Mouse (Mus musculus): ENCODE results near the gene Tmsb15l. TPM values are rescaled to one million over a fixed set of nuclear protein-coding genes. Genes with fewer than 3 reads are reported as not detected.
"Not testable (repeated sequence)": the region's sequence is repeated elsewhere in the genome, so short reads cannot be mapped to it uniquely, and the experiment has no call there.

The Tmsb15l gene
- polyA plus RNA-seq, 1 experiment from 2014 or later, result 0.30 TPM

DNA sequence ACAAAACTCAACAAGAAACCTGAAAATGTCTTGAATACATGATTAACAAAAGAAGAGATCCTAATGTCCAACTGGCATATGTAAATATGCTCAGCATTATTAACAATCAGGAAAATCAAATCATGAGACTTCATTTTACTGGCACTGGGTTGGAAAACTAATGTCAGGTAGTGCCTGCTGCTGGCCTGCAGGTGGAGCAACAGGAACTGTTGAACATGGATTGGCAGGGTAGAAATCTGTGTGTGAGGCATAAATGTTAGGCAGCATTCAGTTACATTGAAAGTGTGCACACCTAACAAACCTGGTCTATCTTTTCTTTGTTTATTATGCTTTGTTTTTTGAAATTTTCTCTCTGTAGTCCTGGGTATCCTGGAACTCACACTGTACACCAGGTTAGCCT, 1.9 kb upstream of the Tmsb15l start:
- TF ChIP-seq CTCF (IDR thresholded peaks at IDR 0.05), result no peak
- in situ Hi-C loops (cut with MboI; ENCODE audit: low pct_unique_long_range_greater_than_20kb), result no loop called here
- DNase-seq (ENCODE audit: low read depth, low spot score) (no peak), ATAC-seq (no peak)
- ChIA-PET POLR2A (no interaction called here), CTCF (no interaction called here)
- no peaks in the 10 kb centered on the region for H3K27me3 ChIP-seq

DNA sequence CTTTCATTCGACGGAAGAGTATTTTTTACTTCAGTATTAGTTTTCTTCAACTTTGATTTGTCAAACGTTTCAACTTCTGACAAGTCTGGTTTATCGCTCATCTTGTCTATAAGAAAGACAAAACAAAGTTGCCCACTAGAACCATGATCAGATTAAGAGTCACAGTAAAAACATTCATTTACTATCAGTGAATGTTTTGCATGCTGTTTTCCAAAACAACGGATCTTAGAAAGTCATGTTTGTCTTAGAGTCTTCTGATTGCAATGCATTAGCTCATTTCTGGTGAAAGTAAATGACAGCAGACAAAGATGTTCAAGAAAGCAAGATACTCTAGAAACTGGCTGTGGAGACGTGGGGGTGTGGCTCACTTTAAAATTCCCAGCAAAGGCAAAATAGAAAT, 1.3 kb downstream of the Tmsb15l start, which contains the start of gene Tmsb15b2:
TSS of gene Tmsb15b2 (minus strand) at position 101 of the 400 bp plus-strand sequence.
- ATAC-seq; H3K27me3 ChIP-seq; POLR2A ChIA-PET; CTCF ChIA-PET; DNase-seq (ENCODE audit: low read depth, low spot score); in situ Hi-C loops (cut with MboI; ENCODE audit: low pct_unique_long_range_greater_than_20kb): not testable (repeated sequence)

DNA sequence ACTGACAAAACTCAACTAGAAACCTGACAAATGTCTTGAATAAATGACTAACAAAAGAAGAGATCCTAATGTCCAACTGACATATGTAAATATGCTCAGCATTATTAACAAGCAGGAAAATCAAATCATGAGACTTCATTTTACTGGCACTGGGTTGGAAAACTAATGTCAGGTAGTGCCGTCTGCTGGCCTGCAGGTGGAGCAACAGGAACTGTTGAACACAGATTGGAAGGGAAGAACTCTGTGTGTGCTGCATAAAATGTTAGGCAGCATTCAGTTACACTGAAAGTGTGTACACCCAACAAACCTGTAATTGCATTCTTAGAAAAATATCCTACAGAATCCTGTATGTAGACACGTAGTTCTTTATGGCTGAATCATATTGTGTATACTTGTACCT, 17.0 kb downstream of the Tmsb15l start:
- no peak for DNase-seq (ENCODE audit: low read depth, low spot score)
- ATAC-seq, result no peak
- H3K27me3 ChIP-seq, result no peaks in the 10 kb centered on the region
- POLR2A ChIA-PET, result no interaction called here
- in situ Hi-C loops (cut with MboI; ENCODE audit: low pct_unique_long_range_greater_than_20kb), result no loop called here
- CTCF ChIA-PET, result no interaction called here
- TF ChIP-seq CTCF (IDR thresholded peaks at IDR 0.05), result no peak

DNA sequence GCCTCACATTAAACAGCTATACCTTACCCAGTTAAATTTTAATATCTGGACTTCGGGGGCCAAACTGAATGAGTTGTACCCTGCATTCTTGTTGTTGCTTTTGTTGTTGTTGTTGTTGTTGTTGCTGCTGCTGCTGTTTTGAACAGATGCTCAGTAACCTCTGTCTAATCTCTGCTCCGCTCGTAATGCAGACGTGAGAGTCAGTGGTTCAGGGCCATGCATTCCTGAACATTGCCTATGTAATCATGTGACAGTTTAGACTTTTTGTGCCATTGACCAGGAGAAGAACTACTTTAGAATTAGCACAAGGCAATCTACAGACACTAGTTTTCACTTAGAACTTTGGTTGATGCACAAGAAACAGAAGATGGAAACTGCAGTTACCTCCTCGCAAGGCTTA, 18.4 kb downstream of the Tmsb15l start:
- DNase-seq (ENCODE audit: low read depth, low spot score); CTCF ChIA-PET; H3K27me3 ChIP-seq; ATAC-seq; in situ Hi-C loops (cut with MboI; ENCODE audit: low pct_unique_long_range_greater_than_20kb); POLR2A ChIA-PET: not testable (repeated sequence)

DNA sequence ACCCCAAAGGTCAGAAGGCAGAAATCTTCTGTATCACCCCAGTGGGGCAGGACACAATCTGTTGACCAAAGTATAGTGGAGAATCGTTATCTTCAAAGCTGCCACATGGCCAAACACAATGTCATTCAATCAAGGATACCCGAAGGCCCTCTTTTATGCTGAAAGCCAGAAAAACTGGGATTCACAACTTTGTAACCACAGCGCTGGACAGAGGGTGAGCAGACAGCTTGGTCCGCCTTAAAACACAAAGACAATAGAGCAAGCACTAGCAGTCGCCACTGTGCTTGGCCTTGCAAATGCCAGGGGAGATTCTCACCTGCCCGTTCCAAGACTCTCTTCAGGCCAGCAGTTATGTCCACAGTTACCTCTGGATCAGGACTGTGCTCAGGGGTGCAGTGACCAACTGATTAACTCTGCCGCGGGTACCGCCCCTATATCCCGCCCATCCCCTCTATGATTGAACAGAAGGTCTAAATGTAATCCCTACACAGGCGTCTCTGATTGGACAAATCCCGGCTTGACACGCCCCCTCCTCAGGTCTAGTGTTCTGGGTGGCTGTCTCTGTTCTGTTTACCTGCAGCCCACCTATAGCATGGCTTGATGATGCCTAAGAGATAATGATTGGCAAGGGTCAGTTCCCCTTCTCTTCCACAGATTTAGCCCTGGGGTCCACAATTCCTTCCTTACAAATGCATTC, 18.9 kb downstream of the Tmsb15l start:
- H3K27me3 ChIP-seq; CTCF ChIA-PET; POLR2A ChIA-PET; in situ Hi-C loops (cut with MboI; ENCODE audit: low pct_unique_long_range_greater_than_20kb); DNase-seq (ENCODE audit: low read depth, low spot score); ATAC-seq: not testable (repeated sequence)

DNA sequence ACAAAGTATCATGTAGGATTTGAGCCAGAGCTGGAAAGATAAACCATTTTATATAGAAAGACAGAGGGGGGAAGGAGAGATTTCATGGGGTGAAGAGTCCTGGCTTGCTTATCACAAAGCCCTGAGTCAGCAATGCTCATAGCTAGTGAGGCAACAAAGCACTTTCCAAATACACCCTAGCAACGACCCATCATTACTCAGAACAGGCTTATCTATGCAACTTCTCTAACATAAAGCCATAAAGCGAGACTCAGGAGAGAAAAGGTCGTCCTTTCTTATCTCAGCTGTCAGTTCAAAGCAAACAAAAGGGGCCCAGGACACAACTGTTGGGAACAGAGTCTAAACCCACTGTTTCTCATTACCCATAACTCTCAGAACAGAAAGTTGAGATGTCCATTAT, 38.7 kb downstream of the Tmsb15l start:
- ATAC-seq, result no peak
- in situ Hi-C loops (cut with MboI; ENCODE audit: low pct_unique_long_range_greater_than_20kb), result no loop called here

DNA sequence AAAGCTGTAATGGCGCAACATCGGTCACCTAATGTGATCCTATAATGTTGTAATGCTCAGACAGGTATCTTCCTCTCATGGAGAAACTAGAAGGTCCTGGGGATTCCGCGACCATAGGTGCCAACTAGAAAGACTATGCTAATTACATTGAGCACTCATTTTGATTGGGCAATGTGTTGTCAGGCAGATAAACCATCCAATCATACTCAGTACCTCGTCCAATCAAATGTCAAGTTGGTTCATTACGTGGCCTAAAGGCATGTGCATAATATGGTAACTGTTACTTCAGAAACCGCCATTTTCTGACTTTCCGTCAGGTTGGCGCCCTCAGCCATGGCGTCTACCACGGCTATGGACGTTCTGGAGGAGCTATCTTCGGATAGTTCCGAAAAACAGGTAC, 49.6 kb downstream of the Tmsb15l start, which contains the start of gene H2bfm:
TSS of gene H2bfm (plus strand) at position 295 of the 400 bp plus-strand sequence.
- ATAC-seq, result no peak
- in situ Hi-C loops (cut with MboI; ENCODE audit: low pct_unique_long_range_greater_than_20kb), result no loop called here
- no peak for DNase-seq (ENCODE audit: low read depth, low spot score)
- ChIA-PET CTCF (no interaction called here), POLR2A (interaction anchor here (0.5 kb wide), 1 partner anchor 21 kb away, joined by 3 read pairs; no protein-coding TSS in a partner anchor)
- no peak for TF ChIP-seq CTCF (IDR thresholded peaks at IDR 0.05)
- no peaks in the 10 kb centered on the region for H3K27me3 ChIP-seq

More for the DNA sequence above, 38.7 kb downstream of the Tmsb15l start:
- peaks cover 3% of the 10 kb centered on the region for H3K27me3 ChIP-seq
- TF ChIP-seq CTCF (IDR thresholded peaks at IDR 0.05), result no peak
- ChIA-PET CTCF (no interaction called here), POLR2A (no interaction called here)
- no peak for DNase-seq (ENCODE audit: low read depth, low spot score)

DNA sequence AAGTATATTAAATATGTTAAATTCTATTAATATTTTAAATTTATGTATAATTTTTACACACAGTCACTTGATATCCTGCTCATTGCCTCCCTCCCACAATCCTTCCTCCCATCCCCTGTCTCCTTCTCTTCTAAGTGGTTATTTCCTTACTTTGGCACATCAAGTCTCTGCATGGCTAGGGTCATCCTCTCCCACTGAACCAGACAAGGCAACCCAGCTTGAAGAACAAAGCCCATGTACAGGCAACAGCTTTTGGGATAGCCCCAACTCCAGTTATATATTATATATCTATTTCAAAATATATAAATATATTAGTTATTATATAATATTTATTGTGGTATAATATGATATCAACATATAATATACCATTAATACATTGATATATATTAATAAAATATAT, 50.8 kb downstream of the Tmsb15l start:
- TF ChIP-seq CTCF (IDR thresholded peaks at IDR 0.05), result no peak
- in situ Hi-C loops (cut with MboI; ENCODE audit: low pct_unique_long_range_greater_than_20kb), result no loop called here
- no peaks in the 10 kb centered on the region for H3K27me3 ChIP-seq
- ChIA-PET CTCF (no interaction called here), POLR2A (no interaction called here)
- ATAC-seq, result no peak
- DNase-seq (ENCODE audit: low read depth, low spot score), result no peak

Other genes with a start within 250 kb of the Tmsb15l start
- 274 TPM for gene Morf4l2, start 233.2 kb downstream of the Tmsb15l start, polyA plus RNA-seq (2021)
- gene Glra4, start 196.7 kb downstream of the Tmsb15l start, polyA plus RNA-seq (2021), result 0.04 TPM
- 4.3 TPM for gene Plp1, start 154.2 kb downstream of the Tmsb15l start, polyA plus RNA-seq (2021)
- gene Rab9b, start 108.1 kb downstream of the Tmsb15l start, polyA plus RNA-seq (2021), result 0.08 TPM
- gene H2bfm, start 49.5 kb downstream of the Tmsb15l start, polyA plus RNA-seq (2021), result not detected
- 1.7 TPM for gene Tmsb15b2, start 1.4 kb downstream of the Tmsb15l start, polyA plus RNA-seq (2021)
- not detected for gene Tmsb15b1, start within 50 bp of the Tmsb15l start, polyA plus RNA-seq (2021)
- 0.04 TPM for gene Zcchc18, start 16.3 kb upstream of the Tmsb15l start, polyA plus RNA-seq (2021)
- 8.7 TPM for gene Slc25a53, start 61.4 kb upstream of the Tmsb15l start, polyA plus RNA-seq (2021)
- gene Fam199x, start 72.7 kb upstream of the Tmsb15l start, polyA plus RNA-seq (2021), result 7.1 TPM
- 0.13 TPM for gene Esx1, start 145.2 kb upstream of the Tmsb15l start, polyA plus RNA-seq (2021)

All from Patski (cell line).